Mouse (Mus musculus) small intestine, adult 2 months (tissue): ENCODE results near the gene Rhbdf2. TPM values are rescaled to one million over a fixed set of nuclear protein-coding genes. Genes with fewer than 3 reads are reported as not detected.

ENCODE experiments used
- H3K27ac ChIP-seq: fragments of 200-500 bp; 2 replicates; pipeline ENCODE4 v1.5.1; 2012; ENCODE audit warnings: low read depth, low read length, control low read depth, inconsistent platforms; ENCODE audit not compliant: insufficient read depth
- H3K27me3 ChIP-seq: fragments of 200-500 bp; 2 replicates; pipeline ENCODE4 v1.6.1; 2012; ENCODE audit warnings: mild to moderate bottlenecking, moderate library complexity, low read length, inconsistent platforms; ENCODE audit not compliant: control insufficient read depth, insufficient read depth
- H3K36me3 ChIP-seq: fragments of 200-500 bp; 2 replicates; pipeline ENCODE4 v1.6.1; 2012; ENCODE audit warnings: mild to moderate bottlenecking, low read length, control low read depth, inconsistent platforms; ENCODE audit not compliant: control insufficient read depth, insufficient read depth
- H3K4me1 ChIP-seq: fragments of 200-500 bp; 2 replicates; pipeline ENCODE4 v1.6.1; 2012; ENCODE audit warnings: low read length, inconsistent platforms, mixed read lengths; ENCODE audit not compliant: control insufficient read depth, insufficient read depth, insufficient read length
- H3K4me3 ChIP-seq: fragments of 200-500 bp; 2 replicates; pipeline ENCODE4 v1.5.1; 2012; ENCODE audit warnings: low read depth, mild to moderate bottlenecking, control low read depth, inconsistent platforms, low read length, moderate library complexity
- CTCF ChIP-seq: fragments of 200-500 bp; IDR thresholded peaks from 2 replicates; pipeline ENCODE4 v1.5.1; 2012; ENCODE audit warnings: low read depth, mild to moderate bottlenecking, control low read depth, inconsistent platforms, low read length, moderate library complexity, mixed read lengths; ENCODE audit not compliant: insufficient replicate concordance, insufficient read length; ENCODE audit errors: extremely low read depth
- POLR2A ChIP-seq: fragments of 200-500 bp; IDR thresholded peaks from 2 replicates; pipeline ENCODE4 v1.6.1; 2012; ENCODE audit warnings: low read depth, mild to moderate bottlenecking, control low read depth, inconsistent platforms, low read length, moderate library complexity
- WGBS: fragments of 180-500 bp; shearing (Covaris S2); methylation state at CpG from one replicate; pipeline ENCODE4 v1.1.7; 2018; 5-methylcytosine and 5-hydroxymethylcytosine counted together
- polyA plus RNA-seq: library from polyadenylated mRNA; depleted of rRNA; stranded (reverse); fragments of >200 nt; gene quantifications from 2 replicates; pipeline ENCODE4 v1.2.3, GENCODE M21; 2012; rRNA removed

Rhbdf2 gene
- polyA plus RNA-seq, 1 experiment = 40.8 TPM

DNA sequence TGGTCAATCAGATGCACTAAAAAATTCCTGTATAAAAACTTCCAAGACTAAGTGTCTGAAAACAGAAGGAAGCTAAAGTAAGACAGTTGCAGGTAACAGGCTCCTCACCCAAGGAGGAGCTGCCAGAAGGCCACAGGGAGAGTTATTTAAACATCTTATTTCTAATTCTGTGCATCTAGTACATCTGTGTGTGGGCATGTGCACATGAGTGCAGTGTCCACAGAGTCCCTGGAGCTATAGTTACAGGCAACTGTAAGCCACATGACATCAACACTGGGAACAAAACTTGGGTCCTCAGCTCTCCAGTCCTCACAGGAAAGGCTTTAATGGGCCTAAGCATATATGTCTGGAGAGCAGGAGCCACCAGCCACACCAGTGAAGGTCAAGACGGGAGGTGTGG lies 74.6 kb downstream of the Rhbdf2 start:
- TF ChIP-seq CTCF (no peak), POLR2A (no peak)
- no peaks in the 10 kb centered on the region for H3K4me1 ChIP-seq
- H3K36me3 ChIP-seq = no peaks in the 10 kb centered on the region
- H3K27me3 ChIP-seq = no peaks in the 10 kb centered on the region
- no peak overlapping the region for H3K4me3 ChIP-seq
- WGBS = 66% methylated on average over 1 of the region's 1 CpGs
- no peak overlapping the region for H3K27ac ChIP-seq

DNA sequence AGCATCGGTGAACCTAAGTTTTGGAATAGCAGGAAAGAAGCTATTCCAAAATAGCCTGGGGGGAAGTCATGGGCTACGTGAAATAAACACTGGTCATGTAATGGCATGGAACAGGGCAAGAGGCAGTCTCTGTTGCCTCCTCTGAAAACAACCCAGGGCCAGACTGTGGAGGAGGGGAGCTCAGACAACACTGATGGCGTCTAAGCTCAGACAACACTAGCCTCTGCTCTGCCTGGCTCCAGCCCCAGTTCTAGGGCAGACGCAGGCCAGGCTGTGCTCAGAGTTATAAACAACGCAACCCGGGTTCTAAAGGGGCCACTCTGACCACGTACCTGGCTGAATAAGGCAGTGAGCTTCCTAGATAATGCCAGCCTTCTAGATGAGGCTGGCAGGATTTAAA lies 76.1 kb downstream of the Rhbdf2 start:
- Histone ChIP-seq H3K4me3 (no peak overlapping the region), H3K36me3 (peaks cover 3% of the 10 kb centered on the region), H3K27ac (0 out of 2 replicates have a peak overlapping the region, but pooled peaks have one; percentile 14), H3K27me3 (no peaks in the 10 kb centered on the region), H3K4me1 (no peaks in the 10 kb centered on the region)
- 74% methylated on average over 7 of the region's 7 CpGs for WGBS
- no peak for TF ChIP-seq CTCF
- TF ChIP-seq POLR2A = no peak

DNA sequence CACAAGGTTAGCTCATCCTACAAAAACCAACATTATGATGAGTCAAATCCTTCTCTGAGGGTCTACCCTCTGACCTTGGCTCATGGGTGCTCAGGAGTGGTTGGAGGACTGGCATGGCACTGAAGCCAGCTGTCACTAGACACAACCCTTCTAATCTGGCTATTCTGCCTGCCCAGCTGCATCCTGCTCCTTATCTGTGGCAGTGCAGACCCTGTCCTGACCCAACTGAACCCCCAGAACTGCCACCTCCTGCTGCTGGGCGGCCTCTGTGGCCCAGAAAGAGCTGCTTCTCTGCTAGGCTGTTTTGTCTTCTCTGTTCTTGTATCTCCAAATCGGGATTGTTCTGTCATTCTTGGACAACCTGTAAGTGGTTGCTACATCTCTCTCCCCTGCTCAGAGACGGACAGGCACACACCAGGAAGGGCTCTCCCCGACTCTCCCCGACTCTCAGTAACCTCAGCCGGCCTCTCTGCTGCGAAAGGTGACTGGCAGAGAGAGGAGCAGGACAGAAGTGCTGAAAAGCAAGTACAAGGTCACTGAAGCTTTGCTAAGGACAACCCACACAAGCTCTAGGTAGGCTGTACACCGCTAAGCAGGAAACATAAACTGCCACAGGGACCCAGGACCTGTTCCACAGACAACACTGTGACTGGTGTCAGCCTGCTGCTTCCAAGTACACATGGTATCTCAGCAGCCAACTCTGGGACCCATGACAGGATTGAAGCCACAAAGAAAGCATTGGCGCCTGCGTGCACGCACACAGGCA lies 77.4 kb downstream of the Rhbdf2 start:
- no peak for TF ChIP-seq CTCF
- no peak for TF ChIP-seq POLR2A
- Histone ChIP-seq H3K27me3 (no peaks in the 10 kb centered on the region), H3K27ac (no peak overlapping the region), H3K4me1 (no peaks in the 10 kb centered on the region), H3K36me3 (peaks cover 12% of the 10 kb centered on the region), H3K4me3 (no peak overlapping the region)
- 85% methylated on average over 11 of the region's 11 CpGs for WGBS

DNA sequence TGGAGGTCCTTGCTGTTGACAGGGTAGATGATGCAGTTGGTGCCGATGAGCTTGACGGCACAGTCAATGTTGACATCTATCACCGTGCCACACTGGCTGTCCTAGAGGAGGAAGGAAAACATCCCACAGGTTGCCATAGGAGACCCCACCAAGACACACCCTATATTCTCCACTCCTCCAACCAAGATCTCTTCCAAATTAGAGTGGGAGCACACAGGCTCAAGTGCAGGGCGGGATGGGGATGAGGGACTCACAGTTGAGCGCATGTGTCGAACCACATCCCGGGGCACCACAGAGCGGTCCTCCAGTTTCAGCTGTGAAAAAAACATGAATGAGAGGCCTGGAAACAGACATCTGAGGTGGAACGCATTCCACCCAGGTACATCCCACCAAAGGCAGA lies 78.0 kb downstream of the Rhbdf2 start:
- H3K36me3 ChIP-seq = peaks cover 18% of the 10 kb centered on the region
- WGBS = 98% methylated on average over 9 of the region's 9 CpGs
- H3K27ac ChIP-seq = no peak overlapping the region
- TF ChIP-seq CTCF (no peak), POLR2A (no peak)
- no peaks in the 10 kb centered on the region for H3K27me3 ChIP-seq
- H3K4me3 ChIP-seq = no peak overlapping the region
- no peaks in the 10 kb centered on the region for H3K4me1 ChIP-seq

Other genes with a start within 250 kb of the Rhbdf2 start
- gene Rnf157, start 214.0 kb downstream of the Rhbdf2 start, polyA plus RNA-seq = 1.4 and 2.3 TPM in 2 replicates
- gene Ubald2, start 192.9 kb downstream of the Rhbdf2 start, polyA plus RNA-seq = 192 and 574 TPM in 2 replicates
- gene Qrich2, start 160.8 kb downstream of the Rhbdf2 start, polyA plus RNA-seq = 0.01 and 0.13 TPM in 2 replicates
- 209 and 451 TPM in 2 replicates for gene Prpsap1, start 132.8 kb downstream of the Rhbdf2 start, polyA plus RNA-seq
- gene Sphk1, start 96.1 kb downstream of the Rhbdf2 start, polyA plus RNA-seq = 19.5 and 47.9 TPM in 2 replicates
- gene Ube2o, start 45.6 kb downstream of the Rhbdf2 start, polyA plus RNA-seq = 7.2 and 7.9 TPM in 2 replicates
- not detected in 2 replicates for gene Aanat, start 40.6 kb downstream of the Rhbdf2 start, polyA plus RNA-seq
- gene Prcd, start 26.5 kb upstream of the Rhbdf2 start, polyA plus RNA-seq = 0.30 TPM in 1 of 2 replicates, not detected in the other
- 14.2 and 23.7 TPM in 2 replicates for gene Cygb, start 27.3 kb upstream of the Rhbdf2 start, polyA plus RNA-seq
- 5.8 TPM in 1 of 2 replicates, not detected in the other for gene St6galnac1, start 148.5 kb upstream of the Rhbdf2 start, polyA plus RNA-seq
- 31.6 and 36.2 TPM in 2 replicates for gene Mxra7, start 201.0 kb upstream of the Rhbdf2 start, polyA plus RNA-seq
- 10.3 and 11.6 TPM in 2 replicates for gene Mettl23, start 216.3 kb upstream of the Rhbdf2 start, polyA plus RNA-seq
- gene Jmjd6, start 216.4 kb upstream of the Rhbdf2 start, polyA plus RNA-seq = 21.7 and 24.2 TPM in 2 replicates
- 15.2 and 27.0 TPM in 2 replicates for gene Mfsd11, start 225.4 kb upstream of the Rhbdf2 start, polyA plus RNA-seq
- 352 and 658 TPM in 2 replicates for gene Srsf2, start 226.1 kb upstream of the Rhbdf2 start, polyA plus RNA-seq